Mouse (Mus musculus): ENCODE data around the gene Tril. TPM values are rescaled to one million over a fixed set of nuclear protein-coding genes. Genes with fewer than 3 reads are reported as not detected.

Gene Tril
- total RNA-seq (2021), result 10 to 100 TPM; 32.2 to 35.7 TPM
- long read RNA-seq, experiment 1, full-length matches to known transcripts, result 58 of 58 reads
- long read RNA-seq, experiment 1, partial matches to known transcripts, result 0 of 58 reads
- long read RNA-seq, experiment 1, other reads (novel, unspliced or antisense), result 0 of 58 reads
- long read RNA-seq, experiment 2, full-length matches to known transcripts, result 62 of 62 reads
- long read RNA-seq, experiment 2, partial matches to known transcripts, result 0 of 62 reads
- long read RNA-seq, experiment 2, other reads (novel, unspliced or antisense), result 0 of 62 reads

- no peak for TF ChIP-seq CTCF (conservative IDR thresholded peaks at IDR 0.05)
- peak; percentile 59 to 68 for DNase-seq (ENCODE audit: low spot score in 2 of 2)
- peak within 1 kb of the TSS; percentile 68 for H3K4me3 ChIP-seq
- peak within 1 kb of the TSS; percentile 91 for H3K27ac ChIP-seq
These were observed at the start of gene Tril for GRCm38 (mm10) chr6:53820486-53820985. Gene Tril (minus strand): TSS chr6:53820830.

- H3K4me3 ChIP-seq, result no peak overlapping the region
- no peak for TF ChIP-seq CTCF (conservative IDR thresholded peaks at IDR 0.05)
- no peak for DNase-seq (ENCODE audit: low spot score in 2 of 2)
- H3K27ac ChIP-seq, result peak overlapping the region; percentile 47; the same call in 1 of the 2 replicates
These were observed 42.4 kb upstream of the Tril start for GRCm38 (mm10) chr6:53863011-53863410.

GRCm38 (mm10) chr6:53859106-53859505 is 38.5 kb upstream of the Tril start:
- peak overlapping the region; percentile 49 for H3K27ac ChIP-seq
- TF ChIP-seq CTCF (conservative IDR thresholded peaks at IDR 0.05), result no peak
- no peak overlapping the region for H3K4me3 ChIP-seq
- no peak for DNase-seq (ENCODE audit: low spot score in 2 of 2)

GRCm38 (mm10) chr6:53857822-53858221 is 37.2 kb upstream of the Tril start:
- no peak for DNase-seq (ENCODE audit: low spot score in 2 of 2)
- no peak for TF ChIP-seq CTCF (conservative IDR thresholded peaks at IDR 0.05)
- Histone ChIP-seq H3K4me3 (no peak overlapping the region), H3K27ac (peak overlapping the region; percentile 69; the same call in 1 of the 2 replicates)

GRCm38 (mm10) chr6:53856775-53857174 is 36.1 kb upstream of the Tril start:
- Histone ChIP-seq H3K27ac (peak overlapping the region; percentile 69; the same call in 1 of the 2 replicates), H3K4me3 (no peak overlapping the region)
- DNase-seq (ENCODE audit: low spot score in 2 of 2), result peak in 1 of 2 experiments; percentile 21
- no peak for TF ChIP-seq CTCF (conservative IDR thresholded peaks at IDR 0.05)

- Histone ChIP-seq H3K4me3 (no peak overlapping the region), H3K27ac (peak overlapping the region; percentile 69)
- TF ChIP-seq CTCF (conservative IDR thresholded peaks at IDR 0.05), result no peak
- DNase-seq (ENCODE audit: low spot score in 2 of 2), result peak in 1 of 2 experiments; percentile 26
These were observed 34.6 kb upstream of the Tril start for GRCm38 (mm10) chr6:53854971-53855856.

- Histone ChIP-seq H3K4me3 (no peak overlapping the region), H3K27ac (peak overlapping the region; percentile 69; the same call in 1 of the 2 replicates)
- no peak for DNase-seq (ENCODE audit: low spot score in 2 of 2)
- TF ChIP-seq CTCF (conservative IDR thresholded peaks at IDR 0.05), result no peak
These were observed 33.6 kb upstream of the Tril start for GRCm38 (mm10) chr6:53854226-53854625.

- no peak for DNase-seq (ENCODE audit: low spot score in 2 of 2)
- H3K27ac ChIP-seq, result peak overlapping the region; percentile 69; the same call in 1 of the 2 replicates
- no peak for TF ChIP-seq CTCF (conservative IDR thresholded peaks at IDR 0.05)
- no peak overlapping the region for H3K4me3 ChIP-seq
These were observed 32.9 kb upstream of the Tril start for GRCm38 (mm10) chr6:53853546-53853945.

- TF ChIP-seq CTCF (conservative IDR thresholded peaks at IDR 0.05), result no peak
- DNase-seq (ENCODE audit: low spot score in 2 of 2), result no peak
These were observed 24.0 kb upstream of the Tril start for GRCm38 (mm10) chr6:53844626-53845025.

GRCm38 (mm10) chr6:53825213-53825612 is 4.6 kb upstream of the Tril start:
- H3K27ac ChIP-seq, result no peak overlapping the region
- no peak overlapping the region for H3K4me3 ChIP-seq
- peak; percentile 24 to 47 for DNase-seq (ENCODE audit: low spot score in 2 of 2)
- no peak for TF ChIP-seq CTCF (conservative IDR thresholded peaks at IDR 0.05)

More at GRCm38 (mm10) chr6:53844626-53845025, 24.0 kb upstream of the Tril start:
- no peak overlapping the region for H3K4me3 ChIP-seq
- H3K27ac ChIP-seq, result no peak overlapping the region

- no peak for TF ChIP-seq CTCF (conservative IDR thresholded peaks at IDR 0.05)
- Histone ChIP-seq H3K27ac (peak overlapping the region; percentile 91), H3K4me3 (peak overlapping the region; percentile 68)
- no peak for DNase-seq (ENCODE audit: low spot score in 2 of 2)
These were observed 441 bp upstream of the Tril start for GRCm38 (mm10) chr6:53821041-53821501.

- H3K4me3 ChIP-seq, result peak overlapping the region; percentile 68
- no peak for TF ChIP-seq CTCF (conservative IDR thresholded peaks at IDR 0.05)
- H3K27ac ChIP-seq, result peak overlapping the region; percentile 91
- DNase-seq (ENCODE audit: low spot score in 2 of 2), result no peak
These were observed 707 bp downstream of the Tril start for GRCm38 (mm10) chr6:53819761-53820485.

Measured in layer of hippocampus, adult 2 months (tissue).